Mouse (Mus musculus): ENCODE measurements around the gene Ext2.
A peak's percentile ranks its signal among the peaks of the same experiment; 100 is the strongest.

Gene Ext2

DNA sequence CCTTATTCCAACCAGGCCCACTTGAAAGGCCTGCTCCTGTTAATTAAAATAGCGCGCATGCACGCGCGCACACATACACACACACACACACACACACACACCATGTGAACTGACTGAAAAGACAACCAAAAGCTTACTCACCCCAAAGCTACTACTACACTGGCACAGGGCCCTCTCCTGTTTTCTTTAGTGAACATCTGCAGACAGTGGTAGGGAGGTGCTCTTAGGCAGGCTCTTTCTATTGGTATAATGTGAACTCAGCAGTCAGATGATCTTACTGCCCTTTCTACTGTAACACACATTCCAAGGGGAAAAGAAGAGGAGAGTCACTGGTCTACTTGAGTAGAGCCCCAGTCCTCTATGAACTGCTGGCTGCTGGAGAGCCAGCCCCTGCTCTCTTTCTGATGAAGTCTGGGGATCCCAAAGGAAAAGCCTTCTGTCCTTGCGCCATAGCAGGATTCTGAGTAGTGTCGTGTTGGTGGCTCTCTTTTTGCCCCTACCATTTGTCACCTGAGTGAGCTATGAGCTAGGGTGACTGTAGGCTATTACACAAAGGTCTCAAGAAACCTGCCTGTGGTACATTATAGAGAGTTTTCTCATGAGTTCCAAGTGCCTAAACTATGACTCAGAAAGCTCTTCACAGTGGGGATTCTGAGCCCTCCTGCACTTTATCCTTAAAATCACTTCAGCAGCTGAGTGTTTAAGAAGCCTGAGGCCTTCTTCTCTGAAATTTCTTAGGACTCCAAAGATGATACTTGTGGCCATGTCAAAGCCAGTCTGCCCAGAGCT is 45.9 kb downstream of the Ext2 start:
- DNase-seq (ENCODE audit: low read depth, low spot score), result no peak

DNA sequence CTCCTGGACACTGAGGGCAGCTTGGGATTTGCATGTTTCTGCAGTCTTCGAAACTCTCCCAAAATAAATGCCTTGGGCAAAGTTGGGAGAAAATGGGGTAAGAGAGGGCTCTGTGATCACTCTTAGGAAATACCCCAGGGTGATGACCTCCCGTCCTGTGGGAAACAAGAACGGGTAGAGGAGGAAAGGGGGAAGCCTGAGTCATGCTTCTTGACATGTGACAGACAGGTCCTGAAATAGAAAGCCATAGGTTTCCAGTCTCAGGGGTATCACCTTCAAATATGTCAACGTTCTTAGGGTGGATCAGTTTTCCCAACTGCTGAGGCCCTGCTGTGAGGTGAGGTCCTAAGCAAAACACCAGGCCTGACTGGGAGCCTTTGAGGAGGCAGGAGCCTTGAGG is 46.9 kb downstream of the Ext2 start:
- DNase-seq (ENCODE audit: low read depth, low spot score), result no peak

DNA sequence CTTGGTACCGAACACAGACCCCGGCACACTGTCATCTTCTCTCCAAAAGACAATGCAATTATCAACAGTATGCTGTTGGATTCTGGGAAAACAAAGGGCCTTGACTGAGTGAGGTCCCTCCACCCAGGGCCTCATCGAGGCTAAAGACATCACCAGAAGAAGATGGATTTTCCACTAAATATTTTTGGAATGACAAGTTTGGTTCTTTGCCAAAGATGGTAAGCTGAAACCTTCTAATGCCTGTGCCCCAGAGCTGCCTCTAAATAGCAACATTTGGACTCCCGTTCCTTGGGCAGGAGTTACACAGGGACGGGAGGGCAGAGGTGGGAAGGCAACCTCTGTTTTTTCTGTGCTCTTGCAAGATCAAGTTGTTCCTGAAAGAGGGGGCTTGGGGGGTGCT is 47.4 kb downstream of the Ext2 start:
- no peak for DNase-seq (ENCODE audit: low read depth, low spot score)

DNA sequence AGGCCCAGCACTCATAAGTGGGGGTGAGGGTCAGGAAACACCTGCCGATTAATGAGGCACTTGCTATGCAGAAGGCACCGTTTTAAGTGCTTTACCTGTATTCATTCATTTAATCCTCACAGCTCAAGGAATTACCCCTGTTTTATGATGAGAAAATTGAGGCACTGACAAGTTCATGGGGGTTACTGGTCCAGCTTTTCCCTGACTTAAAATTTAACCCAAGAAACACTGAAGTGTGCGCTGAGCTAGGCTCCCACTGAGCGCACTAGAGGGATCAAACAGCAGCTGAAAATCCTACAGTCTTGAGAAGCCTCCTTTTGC is 49.6 kb downstream of the Ext2 start:
- DNase-seq (ENCODE audit: low read depth, low spot score), result no peak

DNA sequence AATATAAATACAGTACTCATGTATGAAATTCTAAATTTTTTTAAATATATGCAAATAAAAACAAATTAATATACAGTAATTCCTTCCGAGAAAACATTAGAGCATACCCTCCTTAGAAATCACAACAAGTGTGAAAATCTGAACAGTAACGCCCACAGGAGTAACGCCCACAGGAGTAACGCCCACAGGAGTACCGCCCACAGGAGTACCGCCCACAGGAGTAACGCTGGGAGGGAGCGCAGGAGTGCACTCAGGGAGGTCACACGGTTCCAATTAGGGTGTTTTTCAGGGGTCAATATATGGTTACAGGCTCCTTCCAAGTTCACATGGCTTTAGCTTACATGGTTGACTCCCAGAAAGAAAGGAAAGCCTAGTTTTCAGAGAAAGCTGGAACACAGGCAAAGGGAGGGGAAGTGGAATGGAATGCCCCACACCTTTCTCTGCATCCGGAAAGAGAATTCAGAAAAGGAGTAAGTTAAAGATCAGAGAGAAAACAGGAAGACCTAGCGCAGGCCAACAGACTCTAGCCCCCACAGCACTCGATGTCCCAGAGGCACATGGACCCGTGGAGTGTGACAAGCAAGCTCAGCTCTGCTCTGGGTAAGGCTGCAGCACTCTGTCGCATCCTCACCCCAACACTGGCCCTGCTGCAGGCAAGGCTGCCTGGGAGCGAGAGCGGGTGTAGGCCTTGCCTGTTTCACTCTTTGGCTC is 50.2 kb downstream of the Ext2 start:
- no peak for DNase-seq (ENCODE audit: low read depth, low spot score)

DNA sequence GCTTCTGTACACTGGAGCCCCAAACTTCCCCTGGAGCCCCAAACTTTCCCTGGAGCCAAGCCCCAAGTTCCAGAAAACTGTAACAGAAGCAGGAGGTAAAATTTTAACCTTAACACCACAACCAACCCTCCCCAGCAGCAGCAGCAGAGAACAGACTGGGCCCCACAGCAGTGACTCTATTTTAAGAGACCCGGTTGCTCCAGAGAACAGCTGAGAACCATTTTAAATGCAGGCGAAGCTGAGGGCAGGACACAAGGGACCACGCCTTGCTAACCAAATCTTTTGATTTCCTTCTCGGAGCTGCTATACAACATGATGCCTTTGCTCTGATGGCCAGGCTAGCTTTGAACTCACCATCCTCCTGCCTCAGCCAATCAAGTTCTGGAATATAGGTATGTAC is 51.5 kb downstream of the Ext2 start:
- no peak for DNase-seq (ENCODE audit: low read depth, low spot score)

DNA sequence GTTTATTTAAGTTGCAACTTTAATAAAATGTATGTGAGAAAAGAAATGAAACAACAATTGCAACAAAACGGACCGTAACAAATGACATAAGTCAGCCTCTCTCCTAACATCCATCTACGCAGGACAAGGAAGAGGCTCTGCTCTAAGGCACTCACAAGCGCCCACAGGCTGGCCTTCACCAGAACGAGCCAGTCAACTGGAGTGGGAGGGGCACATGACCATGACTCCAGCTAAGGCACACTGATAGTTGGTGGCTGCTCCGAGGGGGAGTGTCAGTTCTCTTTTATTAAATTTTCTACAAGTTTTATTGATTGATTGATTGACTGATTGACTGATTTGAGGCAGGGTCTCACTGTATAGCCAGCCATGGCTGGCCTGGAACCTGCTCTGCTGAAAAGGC is 52.5 kb downstream of the Ext2 start:
- DNase-seq (ENCODE audit: low read depth, low spot score), result no peak

DNA sequence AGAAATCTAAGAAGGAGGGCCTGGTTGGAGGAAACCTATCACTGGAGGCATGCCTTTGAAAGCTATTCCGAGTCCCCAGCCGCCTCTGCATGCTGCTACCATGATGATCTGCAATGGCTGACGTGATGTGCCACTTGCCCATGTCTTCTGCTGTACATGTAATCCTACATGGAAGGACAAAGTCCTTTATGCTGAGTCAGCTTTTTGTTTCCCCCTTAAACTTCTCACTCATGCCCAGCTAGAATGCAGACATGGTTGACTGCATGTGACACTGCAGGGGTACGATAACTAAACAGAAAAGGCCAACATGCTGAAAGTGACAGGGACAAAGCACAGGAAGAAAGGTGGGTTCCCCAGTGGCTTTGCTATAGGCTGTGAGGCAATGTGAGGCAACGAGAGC is 56.6 kb downstream of the Ext2 start:
- no peak for DNase-seq (ENCODE audit: low read depth, low spot score)

DNA sequence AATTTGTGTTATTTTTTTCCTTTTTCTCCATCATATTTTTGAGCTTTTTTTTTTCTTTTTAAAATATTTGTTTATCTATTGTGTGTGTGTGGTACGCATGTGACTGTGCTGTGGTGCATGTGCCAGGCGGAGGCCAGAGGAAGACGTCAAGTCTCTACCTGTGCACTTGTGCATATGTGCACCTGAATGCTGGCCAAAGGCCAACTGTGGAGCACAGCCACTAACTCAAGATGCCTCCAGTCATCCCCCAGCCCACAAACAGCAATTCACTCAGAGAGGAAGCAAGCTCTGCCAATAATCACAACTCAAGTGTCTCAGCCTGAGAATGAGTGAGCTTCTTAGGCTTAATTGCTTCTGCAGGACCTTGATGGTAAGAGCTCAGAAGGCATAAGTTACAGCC is 58.2 kb downstream of the Ext2 start:
- DNase-seq (ENCODE audit: low read depth, low spot score), result no peak

DNA sequence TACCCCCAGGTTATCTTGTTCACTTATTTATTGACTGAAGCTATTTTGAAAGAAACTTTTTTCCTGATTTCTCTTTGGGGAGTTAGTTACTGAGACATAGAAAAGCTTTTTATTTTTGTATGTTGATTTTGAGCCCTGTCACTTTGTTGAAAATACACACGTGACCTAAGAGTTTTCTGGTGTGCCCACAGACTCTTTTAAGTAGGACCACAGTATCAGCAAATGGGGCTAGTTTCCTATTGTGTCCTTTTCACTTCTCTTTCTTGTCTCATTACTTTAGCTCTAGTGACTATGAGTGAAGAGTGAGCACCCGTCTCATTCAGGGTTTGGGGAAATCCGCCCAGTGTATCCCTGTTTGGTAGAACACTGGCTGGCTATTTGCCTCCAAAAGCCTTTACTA is 62.0 kb downstream of the Ext2 start:
- DNase-seq (ENCODE audit: low read depth, low spot score), result no peak

DNA sequence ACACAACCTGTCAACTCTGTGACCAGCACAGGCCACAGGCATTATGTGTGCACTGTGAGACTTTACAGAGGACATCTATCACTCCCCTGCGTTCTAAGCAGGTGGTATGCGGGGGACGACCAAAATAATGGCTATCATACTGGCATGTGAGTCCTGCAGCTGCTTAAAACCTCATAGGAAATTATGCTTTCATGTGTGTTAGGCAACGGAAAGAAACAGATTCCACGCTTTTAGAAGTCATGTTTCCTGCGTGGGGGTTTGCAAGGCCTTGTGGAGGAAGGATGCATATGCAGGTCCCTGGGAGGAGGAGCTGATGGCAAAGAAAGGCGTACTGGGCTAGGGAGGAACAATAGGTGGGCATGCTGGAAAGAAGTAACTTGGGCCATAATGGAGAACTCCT is 63.2 kb downstream of the Ext2 start:
- DNase-seq (ENCODE audit: low read depth, low spot score), result no peak

DNA sequence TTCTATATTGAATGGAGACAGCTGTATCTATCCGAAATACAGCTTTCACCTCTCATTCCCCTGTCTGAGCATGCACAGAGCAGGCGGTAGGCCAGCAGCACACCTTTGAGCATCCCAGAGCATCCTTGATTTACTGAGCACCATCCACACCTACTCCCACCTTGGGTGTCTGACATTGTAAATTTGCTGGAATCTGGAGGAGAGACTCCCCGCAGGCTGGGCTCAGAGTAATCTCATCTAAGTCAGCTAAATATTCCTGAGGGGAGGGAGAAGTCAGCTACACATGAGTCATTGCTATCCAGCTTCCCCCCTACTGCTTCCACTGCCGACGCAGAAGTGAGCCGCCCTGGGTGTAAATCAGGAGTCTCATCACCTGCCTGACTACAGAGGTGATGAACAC is 64.1 kb downstream of the Ext2 start:
- no peak for DNase-seq (ENCODE audit: low read depth, low spot score)

DNA sequence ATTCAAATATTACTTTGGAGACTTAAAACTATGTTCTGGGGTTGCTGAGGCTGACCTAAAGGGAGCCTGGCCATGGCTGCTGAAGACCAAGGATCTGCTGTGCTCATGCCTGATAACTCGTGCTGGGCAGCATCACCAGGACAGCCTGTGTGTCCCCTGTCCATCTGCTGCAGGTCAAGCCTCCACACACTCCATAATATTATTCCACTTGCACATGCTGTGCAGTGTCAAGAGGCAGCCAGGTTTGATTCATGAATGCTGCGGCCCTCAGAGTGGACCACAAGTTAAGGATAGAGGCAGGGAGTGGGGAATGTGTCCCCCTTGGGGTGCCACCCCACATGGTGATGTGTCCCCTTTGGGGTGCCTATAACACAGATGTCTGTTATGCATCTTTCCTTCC is 68.0 kb downstream of the Ext2 start:
- DNase-seq (ENCODE audit: low read depth, low spot score), result no peak

DNA sequence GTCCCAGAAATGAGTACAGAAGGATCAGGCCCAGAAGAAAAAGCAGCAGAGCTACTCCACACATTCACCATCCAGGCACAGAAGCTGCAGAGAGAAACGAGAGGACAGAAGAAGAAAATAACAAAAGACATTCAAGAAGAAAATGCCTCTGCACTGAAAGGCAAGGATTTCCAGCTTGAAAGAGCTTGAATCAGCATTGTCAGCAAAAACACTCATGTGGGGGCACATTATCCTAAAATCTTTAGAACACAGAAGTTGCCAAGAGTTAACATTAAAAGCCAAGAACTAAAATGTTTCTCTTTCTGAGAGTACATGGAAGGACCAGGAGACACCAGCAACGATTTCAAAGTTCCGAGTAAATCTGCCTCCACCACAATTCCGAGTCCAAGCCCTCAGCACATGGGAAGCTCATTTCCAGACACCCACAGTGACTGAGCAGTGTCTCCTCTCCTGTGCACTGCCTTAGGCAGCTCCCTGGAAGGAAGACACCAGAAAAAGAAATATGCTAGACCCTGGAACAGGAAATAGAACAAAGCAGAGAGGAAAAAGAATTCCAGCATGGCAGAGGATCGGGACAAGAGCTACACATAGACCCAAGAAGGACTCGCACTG is 69.1 kb downstream of the Ext2 start:
- no peak for DNase-seq (ENCODE audit: low read depth, low spot score)

DNA sequence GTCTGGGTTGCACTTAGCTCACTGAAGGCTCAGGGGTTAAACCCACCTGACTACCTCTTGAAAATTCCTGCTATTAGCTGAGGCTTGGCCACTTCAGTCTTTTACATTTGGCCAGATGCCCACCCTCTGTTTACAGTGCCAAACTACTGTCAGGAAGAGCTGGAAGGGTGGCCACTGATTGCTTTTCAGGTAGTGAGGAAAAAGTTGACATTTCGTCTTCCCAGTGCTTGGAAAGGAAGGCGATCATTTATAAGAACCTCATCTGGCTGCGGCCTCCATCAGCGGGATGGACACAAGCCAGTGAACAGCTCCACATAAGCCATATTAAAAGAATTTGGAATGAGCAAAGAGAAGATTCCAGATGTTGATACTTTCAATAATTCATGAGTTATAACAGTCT is 72.7 kb downstream of the Ext2 start:
- no peak for DNase-seq (ENCODE audit: low read depth, low spot score)

DNA sequence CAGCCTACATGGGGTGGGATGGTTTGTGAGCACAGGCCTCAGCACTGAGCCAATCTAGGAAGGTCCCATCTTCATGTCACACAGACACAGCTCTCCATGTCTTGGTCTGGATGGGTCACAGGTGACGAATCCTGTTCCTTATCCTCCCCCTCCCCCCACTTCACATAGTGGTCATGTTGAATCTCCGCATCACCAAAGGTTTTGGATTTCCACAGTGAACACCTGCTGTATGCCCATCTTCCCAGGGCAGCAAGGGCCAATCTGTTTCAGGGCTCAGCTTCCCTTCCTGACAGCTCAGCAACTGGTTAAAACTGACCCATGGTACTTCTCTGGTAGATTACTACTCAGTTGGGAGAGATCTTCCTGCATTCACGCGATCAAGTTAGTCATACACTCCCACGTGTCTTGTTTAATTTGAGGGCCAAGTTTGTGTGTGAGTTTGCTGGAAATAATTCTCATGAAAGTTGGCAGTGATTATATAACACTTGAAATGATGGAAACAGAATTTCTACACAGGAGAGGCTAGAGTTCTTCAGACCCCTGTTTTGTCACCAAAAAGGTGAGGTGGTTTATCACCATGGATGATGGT is 74.7 kb downstream of the Ext2 start:
- no peak for DNase-seq (ENCODE audit: low read depth, low spot score)

DNA sequence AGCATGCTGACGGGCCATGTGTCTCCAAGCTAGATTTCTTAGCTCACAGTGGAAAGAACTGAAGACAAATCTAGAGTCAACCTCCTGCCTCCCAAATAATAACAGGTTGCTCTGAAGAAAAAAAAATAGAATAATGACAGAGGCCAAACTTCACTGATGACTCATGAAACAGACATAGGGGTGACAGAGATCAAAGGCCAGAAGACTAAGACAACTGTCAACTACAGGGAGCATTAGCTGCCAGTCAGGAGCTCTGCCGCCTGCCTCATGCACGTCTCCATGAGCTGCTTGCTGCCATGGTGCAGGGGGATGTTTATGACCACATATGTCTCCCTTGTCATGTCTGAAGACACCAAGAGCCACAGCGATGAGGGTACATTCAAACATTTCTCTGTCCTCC is 75.7 kb downstream of the Ext2 start:
- no peak for DNase-seq (ENCODE audit: low read depth, low spot score)

DNA sequence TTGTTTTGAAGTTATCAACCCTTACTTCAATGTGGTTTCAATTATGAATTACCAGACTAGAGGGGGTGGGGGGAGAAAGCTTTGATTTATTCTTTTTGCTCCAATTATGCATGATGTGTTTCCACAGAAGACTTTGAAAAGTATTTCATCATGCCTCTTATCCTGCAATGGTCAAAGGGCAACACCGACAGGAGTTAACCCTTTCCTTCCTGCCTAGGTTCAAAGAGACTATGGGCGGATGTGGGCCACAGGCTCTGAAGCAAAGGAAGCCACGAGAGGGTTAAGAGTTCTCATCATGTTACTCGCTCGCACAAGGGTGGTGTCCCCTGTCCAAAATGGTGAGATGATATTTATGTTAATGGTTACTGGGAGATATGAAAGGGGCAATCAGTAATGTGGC is 76.2 kb downstream of the Ext2 start:
- peak; percentile 54 for DNase-seq (ENCODE audit: low read depth, low spot score)

DNA sequence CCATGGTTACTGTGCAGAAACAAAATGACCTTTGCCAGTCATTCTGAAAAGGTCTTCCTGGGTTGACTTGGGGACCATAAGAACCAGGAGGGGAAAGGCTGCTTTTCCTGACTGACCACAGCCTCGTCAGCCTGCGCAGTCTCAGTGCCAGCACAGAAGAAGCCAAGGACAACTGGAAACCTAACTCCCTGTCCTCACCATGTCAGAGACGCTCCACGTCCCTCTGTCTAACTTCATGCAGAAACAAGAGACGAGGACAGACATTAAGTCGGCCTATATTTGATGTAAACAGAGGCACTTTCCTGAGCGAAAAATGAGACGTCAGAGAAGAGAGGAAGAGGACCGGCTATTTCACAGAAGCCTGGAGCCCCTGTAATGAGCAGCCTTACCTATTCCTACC is 76.6 kb downstream of the Ext2 start:
- no peak for DNase-seq (ENCODE audit: low read depth, low spot score)

DNA sequence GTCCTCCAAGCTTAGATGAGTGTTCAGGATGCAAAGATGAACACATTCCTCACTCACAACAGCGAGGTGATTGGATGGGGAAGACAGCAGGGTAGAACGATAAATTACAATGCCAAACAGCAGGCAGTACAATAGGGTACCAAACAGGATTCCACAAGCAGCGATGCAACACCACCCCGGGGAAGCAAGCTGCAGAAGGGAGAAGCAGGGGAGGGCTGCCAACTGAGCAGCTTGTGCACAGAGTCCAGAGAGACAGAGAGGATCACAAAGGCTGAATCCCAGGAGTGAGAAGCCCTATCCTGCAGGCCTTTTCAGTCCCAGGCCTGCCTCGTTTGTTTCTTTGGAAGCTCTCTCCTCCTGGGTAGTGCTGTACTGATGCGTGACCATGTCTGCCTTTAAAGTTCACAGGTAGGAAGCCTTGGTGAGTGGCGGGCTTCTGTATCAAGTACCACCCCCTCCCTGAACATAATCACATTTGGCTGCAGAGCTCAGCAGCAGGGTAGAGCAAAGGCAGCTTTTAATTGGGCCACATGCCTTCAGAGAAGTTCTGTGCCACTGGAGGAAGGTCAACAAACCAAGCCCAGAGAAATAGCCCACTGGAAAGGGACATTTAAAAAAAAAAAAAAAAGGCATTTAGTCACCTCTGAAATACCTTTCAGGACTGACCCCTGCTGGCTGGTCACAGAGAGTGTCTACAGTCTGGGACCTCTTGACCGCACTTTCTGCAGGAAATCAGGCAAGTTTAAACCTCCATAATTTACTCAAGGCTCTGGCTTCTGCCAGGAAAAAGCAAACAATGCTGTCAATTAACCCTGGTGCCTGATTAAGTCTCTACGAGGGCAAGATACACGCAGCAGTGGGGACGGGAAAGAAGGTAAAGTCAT is 77.8 kb downstream of the Ext2 start:
- DNase-seq (ENCODE audit: low read depth, low spot score), result no peak

DNA sequence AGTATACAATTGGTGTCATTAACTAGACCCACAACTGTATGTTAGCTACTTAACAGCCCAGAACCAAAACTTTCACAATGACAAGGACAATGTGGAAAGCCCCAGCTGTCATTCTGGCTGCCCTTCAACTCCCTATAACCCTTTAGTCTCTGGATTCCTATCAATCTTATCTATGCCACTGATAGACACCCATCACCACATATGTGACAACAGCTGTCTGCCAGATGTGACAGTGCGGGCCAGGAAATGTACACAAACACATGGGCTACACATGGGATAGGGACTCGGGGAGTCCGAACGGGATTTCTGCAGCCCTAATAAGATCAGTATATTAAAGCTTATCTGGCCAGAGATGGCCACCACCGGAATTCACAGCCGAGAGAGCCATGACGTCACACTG is 80.7 kb downstream of the Ext2 start:
- no peak for DNase-seq (ENCODE audit: low read depth, low spot score)

DNA sequence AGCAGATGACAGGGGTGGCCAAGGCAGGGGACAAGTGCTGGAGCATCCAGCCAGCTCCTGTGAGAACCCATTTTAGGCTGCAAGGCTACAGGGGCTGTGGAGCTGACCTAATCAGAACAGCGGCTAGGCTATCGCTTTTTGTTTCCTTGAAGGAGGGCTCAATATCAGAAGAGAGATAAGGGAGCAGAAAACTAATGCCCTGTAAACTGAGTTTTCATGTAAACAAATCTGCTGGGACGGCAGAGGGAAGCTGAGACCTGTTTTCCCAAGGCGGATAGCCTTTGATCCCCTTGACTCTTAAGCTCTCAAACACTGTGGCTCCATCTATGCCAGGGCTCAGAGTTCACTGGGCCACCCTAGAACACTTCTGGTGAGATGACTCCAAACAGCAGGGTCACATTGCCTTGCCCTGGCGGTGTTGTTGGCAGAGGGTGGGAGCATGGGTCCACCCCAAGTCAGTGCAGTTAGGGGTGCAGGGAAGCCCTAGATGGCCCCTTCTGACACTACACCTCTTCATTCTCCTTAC is 83.3 kb downstream of the Ext2 start:
- no peak for DNase-seq (ENCODE audit: low read depth, low spot score)

All from embryo, embryonic 11.5 days (tissue).